Mouse (Mus musculus) myocyte (in vitro differentiated cells): ENCODE results near the gene Ano1. TPM values are rescaled to one million over a fixed set of nuclear protein-coding genes. Genes with fewer than 3 reads are reported as not detected.

Experiments used
- H3K27me3 ChIP-seq: one replicate; pipeline ENCODE4 v1.6.1; 2011; ENCODE audit not compliant: control insufficient read depth, insufficient read depth, insufficient read length
- H3K36me3 ChIP-seq: one replicate; pipeline ENCODE4 v1.6.1; 2011; ENCODE audit not compliant: control insufficient read depth, insufficient read depth
- H3K4me2 ChIP-seq: one replicate; pipeline ENCODE4 v1.6.1; 2011; ENCODE audit warnings: low read depth, control low read depth
- H3K4me3 ChIP-seq: one replicate; pipeline ENCODE4 v1.5.1; 2011; ENCODE audit warnings: mild to moderate bottlenecking, control low read depth, moderate library complexity
- H3K79me2 ChIP-seq: one replicate; pipeline ENCODE4 v1.6.1; 2011; ENCODE audit not compliant: control insufficient read depth, insufficient read depth
- H3ac ChIP-seq: one replicate; pipeline ENCODE4 v1.6.1; 2011; ENCODE audit not compliant: control insufficient read depth, insufficient read length
- CEBPB ChIP-seq: IDR thresholded peaks from 2 replicates; pipeline ENCODE4 v1.6.1; 2011; ENCODE audit warnings: mild to moderate bottlenecking, moderate library complexity; ENCODE audit not compliant: poor library complexity, insufficient read depth, severe bottlenecking
- E2F4 ChIP-seq: IDR thresholded peaks from one replicate; pipeline ENCODE4 v1.6.1; 2011; ENCODE audit warnings: mild to moderate bottlenecking, control low read depth, moderate library complexity; ENCODE audit not compliant: insufficient read depth
- MAX ChIP-seq: IDR thresholded peaks from one replicate; pipeline ENCODE4 v1.6.1; 2011; ENCODE audit warnings: low read depth, mild to moderate bottlenecking, control low read depth
- MYOD1 ChIP-seq, 3 experiments: IDR thresholded peaks; one replicate each; pipeline ENCODE4 v1.6.1; 2011; ENCODE audit warnings: control low read depth in 2 of 3, low read depth in 2 of 3, mild to moderate bottlenecking in 2 of 3, moderate library complexity in 1 of 3; ENCODE audit not compliant: insufficient read length in 2 of 3, control insufficient read depth in 1 of 3
- MYOG ChIP-seq, 3 experiments: IDR thresholded peaks; one replicate each; pipeline ENCODE4 v1.6.1; 2011; ENCODE audit warnings: control low read depth in 2 of 3, low read depth in 2 of 3, mild to moderate bottlenecking in 2 of 3; ENCODE audit not compliant: insufficient read length in 2 of 3, control insufficient read depth in 1 of 3, insufficient read depth in 1 of 3
- POLR2A ChIP-seq: IDR thresholded peaks from one replicate; pipeline ENCODE4 v1.6.1; 2011; ENCODE audit warnings: low read depth, mild to moderate bottlenecking, control low read depth, moderate library complexity; ENCODE audit not compliant: insufficient read length
- POLR2AphosphoS2 ChIP-seq: IDR thresholded peaks from one replicate; pipeline ENCODE4 v1.6.1; 2011; ENCODE audit warnings: low read depth, control low read depth; ENCODE audit not compliant: insufficient read length
- REST ChIP-seq: IDR thresholded peaks from one replicate; pipeline ENCODE4 v1.6.1; 2011; ENCODE audit warnings: mild to moderate bottlenecking, control low read depth, moderate library complexity; ENCODE audit not compliant: insufficient read depth, insufficient read length
- SRF ChIP-seq: IDR thresholded peaks from one replicate; pipeline ENCODE4 v1.6.1; 2011; ENCODE audit warnings: low read depth; ENCODE audit not compliant: control insufficient read depth, insufficient read length
- TCF12 ChIP-seq: IDR thresholded peaks from one replicate; pipeline ENCODE4 v1.6.1; 2011; ENCODE audit warnings: mild to moderate bottlenecking, control low read depth; ENCODE audit not compliant: poor library complexity, insufficient read depth, severe bottlenecking
- TCF3 ChIP-seq: IDR thresholded peaks from one replicate; pipeline ENCODE4 v1.6.1; 2011; ENCODE audit warnings: low read depth, control low read depth; ENCODE audit not compliant: insufficient read length
- USF1 ChIP-seq: IDR thresholded peaks from one replicate; pipeline ENCODE4 v1.6.1; 2011; ENCODE audit warnings: low read depth, mild to moderate bottlenecking, control low read depth, moderate library complexity
- polyA plus RNA-seq: library from polyadenylated mRNA; unstranded; fragments of >200 nt; fragmentation: generic; extraction: Trizol; gene quantifications from one replicate; pipeline ENCODE4 v1.2.1, GENCODE M21; 2012; ENCODE audit warnings: missing spikeins

The Ano1 gene
- polyA plus RNA-seq, 1 experiment: 2.2 TPM

- Histone ChIP-seq H3K27me3 (no peaks in the 10 kb centered on the region), H3K4me3 (no peak overlapping the region), H3K4me2 (no peak overlapping the region), H3K79me2 (no peaks in the 10 kb centered on the region), H3K36me3 (no peaks in the 10 kb centered on the region), H3ac (no peak overlapping the region)
- TF ChIP-seq E2F4: no peak
- no peak for TF ChIP-seq MAX
- TF ChIP-seq MYOG (IDR thresholded peaks at IDR 0.05; ENCODE audit: control insufficient read depth in 1 of 3, insufficient read depth in 1 of 3, insufficient read length in 2 of 3, low read depth in 2 of 3): no peak
- no peak for TF ChIP-seq POLR2A
- TF ChIP-seq MYOD1 (IDR thresholded peaks at IDR 0.05; ENCODE audit: control insufficient read depth in 1 of 3, insufficient read length in 2 of 3, low read depth in 2 of 3): no peak
- TF ChIP-seq TCF3: no peak
These were observed 131.5 kb downstream of the Ano1 start for GRCm38 (mm10) chr7:144620315-144620714.

- Histone ChIP-seq H3K4me3 (no peak overlapping the region), H3ac (no peak overlapping the region), H3K27me3 (no peaks in the 10 kb centered on the region), H3K79me2 (no peaks in the 10 kb centered on the region), H3K4me2 (no peak overlapping the region), H3K36me3 (no peaks in the 10 kb centered on the region)
- TF ChIP-seq MYOG (IDR thresholded peaks at IDR 0.05; ENCODE audit: control insufficient read depth in 1 of 3, insufficient read depth in 1 of 3, insufficient read length in 2 of 3, low read depth in 2 of 3) (no peak), SRF (no peak), POLR2A (no peak), REST (no peak), TCF12 (no peak), MAX (no peak)
These were observed 136.4 kb downstream of the Ano1 start for GRCm38 (mm10) chr7:144615343-144615742.

- Histone ChIP-seq H3ac (no peak overlapping the region), H3K4me2 (peak overlapping the region; percentile 16), H3K4me3 (no peak overlapping the region), H3K27me3 (no peaks in the 10 kb centered on the region), H3K79me2 (no peaks in the 10 kb centered on the region), H3K36me3 (no peaks in the 10 kb centered on the region)
- TF ChIP-seq POLR2AphosphoS2 (no peak), REST (no peak), MYOG (IDR thresholded peaks at IDR 0.05; ENCODE audit: control insufficient read depth in 1 of 3, insufficient read depth in 1 of 3, insufficient read length in 2 of 3, low read depth in 2 of 3) (peak in 1 of 3 experiments; percentile 49), SRF (no peak), CEBPB (no peak), E2F4 (no peak), MAX (no peak), TCF3 (no peak)
These were observed 138.9 kb downstream of the Ano1 start for GRCm38 (mm10) chr7:144612829-144613228.

GRCm38 (mm10) chr7:144612351-144612750, 139.4 kb downstream of the Ano1 start:
- H3K79me2 ChIP-seq: no peaks in the 10 kb centered on the region
- no peak overlapping the region for H3K4me3 ChIP-seq
- no peak overlapping the region for H3K4me2 ChIP-seq
- H3K27me3 ChIP-seq: no peaks in the 10 kb centered on the region
- H3ac ChIP-seq: no peak overlapping the region
- TF ChIP-seq SRF (no peak), E2F4 (no peak), POLR2AphosphoS2 (no peak), TCF3 (no peak), USF1 (no peak), MYOG (IDR thresholded peaks at IDR 0.05; ENCODE audit: control insufficient read depth in 1 of 3, insufficient read depth in 1 of 3, insufficient read length in 2 of 3, low read depth in 2 of 3) (no peak), TCF12 (no peak), REST (no peak), MYOD1 (IDR thresholded peaks at IDR 0.05; ENCODE audit: control insufficient read depth in 1 of 3, insufficient read length in 2 of 3, low read depth in 2 of 3) (no peak), MAX (no peak), POLR2A (no peak), CEBPB (no peak)
- no peaks in the 10 kb centered on the region for H3K36me3 ChIP-seq

- Histone ChIP-seq H3K4me3 (no peak overlapping the region), H3ac (no peak overlapping the region), H3K36me3 (no peaks in the 10 kb centered on the region), H3K27me3 (no peaks in the 10 kb centered on the region), H3K4me2 (no peak overlapping the region), H3K79me2 (no peaks in the 10 kb centered on the region)
- TF ChIP-seq USF1 (no peak), MYOD1 (IDR thresholded peaks at IDR 0.05; ENCODE audit: control insufficient read depth in 1 of 3, insufficient read length in 2 of 3, low read depth in 2 of 3) (peak in 1 of 3 experiments; percentile 6)
These were observed 140.2 kb downstream of the Ano1 start for GRCm38 (mm10) chr7:144611595-144611994.
